Mouse (Mus musculus) lung, postnatal 4 days (tissue): Measurements from ENCODE around the gene Agap2.
A peak's percentile ranks its signal among the peaks of the same experiment; 100 is the strongest.

Source experiments
- DNase-seq, 2 experiments: peaks; one replicate each; pipeline ENCODE4 v3.0.0; 2021

Gene Agap2

GRCm38 (mm10) chr10:127075080-127075479 lies at the start of gene Agap2:
TSS of gene Agap2 (plus strand) at chr10:127075284.
- peak; percentile 44 to 54 for DNase-seq

GRCm38 (mm10) chr10:127030336-127031296 lies 44.5 kb upstream of the Agap2 start, which contains the start of gene Tsfm:
TSS of gene Tsfm (minus strand) at chr10:127030840.
- DNase-seq = peak; percentile 92 to 95

- DNase-seq = no peak
Observed at GRCm38 (mm10) chr10:127033301-127033741, 41.8 kb upstream of the Agap2 start.

GRCm38 (mm10) chr10:127036273-127036672 lies 38.8 kb upstream of the Agap2 start:
- DNase-seq = no peak

- no peak for DNase-seq
Observed at GRCm38 (mm10) chr10:127037641-127038040, 37.4 kb upstream of the Agap2 start.

GRCm38 (mm10) chr10:127040569-127041214 lies 34.4 kb upstream of the Agap2 start:
- no peak for DNase-seq

GRCm38 (mm10) chr10:127041274-127041766 lies 33.8 kb upstream of the Agap2 start, which contains the start of the genes Mettl1 and Eef1akmt3:
TSS of gene Mettl1 (plus strand) at chr10:127041414.
TSS of gene Eef1akmt3 (minus strand) at chr10:127041513.
- DNase-seq = peak; percentile 49

- DNase-seq = peak; percentile 91
Observed at GRCm38 (mm10) chr10:127041774-127042338, 33.2 kb upstream of the Agap2 start.

- DNase-seq = no peak
Observed at GRCm38 (mm10) chr10:127042468-127043115, 32.5 kb upstream of the Agap2 start.

GRCm38 (mm10) chr10:127043187-127043586 lies 31.9 kb upstream of the Agap2 start:
- no peak for DNase-seq

- no peak for DNase-seq
Observed at GRCm38 (mm10) chr10:127047954-127048353, 27.1 kb upstream of the Agap2 start, which contains the start of gene Cyp27b1. TSS of gene Cyp27b1 (plus strand) at chr10:127048250.

GRCm38 (mm10) chr10:127048608-127049394 lies 26.3 kb upstream of the Agap2 start:
- no peak for DNase-seq

GRCm38 (mm10) chr10:127049395-127050118 lies 25.5 kb upstream of the Agap2 start:
- DNase-seq = no peak

- DNase-seq = no peak
Observed at GRCm38 (mm10) chr10:127050119-127050474, 25.0 kb upstream of the Agap2 start.

- DNase-seq = no peak
Observed at GRCm38 (mm10) chr10:127054646-127055045, 20.4 kb upstream of the Agap2 start.

- no peak for DNase-seq
Observed at GRCm38 (mm10) chr10:127055406-127055805, 19.7 kb upstream of the Agap2 start.

GRCm38 (mm10) chr10:127056490-127056889 lies 18.6 kb upstream of the Agap2 start:
- DNase-seq = no peak

- peak; percentile 76 to 86 for DNase-seq
Observed at GRCm38 (mm10) chr10:127058161-127058560, 16.9 kb upstream of the Agap2 start.

- DNase-seq = peak in 1 of 2 experiments; percentile 5
Observed at GRCm38 (mm10) chr10:127058708-127059107, 16.4 kb upstream of the Agap2 start.

GRCm38 (mm10) chr10:127059174-127059967 lies 15.7 kb upstream of the Agap2 start:
- DNase-seq = no peak
